Mouse (Mus musculus): ENCODE results near the gene Mex3a.

DNA sequence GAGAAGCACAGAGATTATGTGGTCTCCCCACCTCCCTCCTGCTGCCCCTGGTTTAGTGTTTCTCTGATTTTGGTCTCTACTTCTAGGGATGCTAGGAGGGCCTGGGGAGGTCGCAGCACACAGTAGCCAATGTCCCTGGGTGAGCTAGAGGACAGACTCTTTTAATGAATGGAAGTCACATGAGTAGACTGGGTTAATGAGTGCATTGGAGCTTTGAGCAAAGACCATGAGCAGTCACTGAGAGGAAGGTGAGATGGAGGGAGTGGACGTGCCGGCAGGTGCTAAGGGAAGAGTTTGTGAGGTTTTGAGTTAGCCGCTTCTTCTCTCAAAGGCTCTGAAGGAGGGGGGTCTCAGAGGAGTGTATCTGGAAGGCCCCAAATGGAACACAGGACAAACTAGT is 3.3 kb downstream of the Mex3a start:
- TF ChIP-seq CTCF (IDR thresholded peaks at IDR 0.05; ENCODE audit: low read depth, low read length) (no peak), POLR2A (IDR thresholded peaks at IDR 0.05; ENCODE audit: extremely low read depth, insufficient read depth, low read length) (no peak)

Measured in liver, adult 2 months (tissue).